Mouse (Mus musculus) B cell, adult (primary cell): ENCODE data around the gene C1qtnf7. TPM values are rescaled to one million over a fixed set of nuclear protein-coding genes. Genes with fewer than 3 reads are reported as not detected.

Source experiments
- total RNA-seq: library from RNA; stranded (reverse); gene quantifications from 4 replicates; pipeline ENCODE4 v1.2.4, GENCODE M21; 2023; ENCODE audit not compliant: inconsistent age

The C1qtnf7 gene
- total RNA-seq = not detected in 4 replicates

GRCm38 (mm10) chr5:43515401-43515976 lies at the start of gene C1qtnf7:
Gene C1qtnf7, plus strand, starts transcription at chr5:43515538.

GRCm38 (mm10) chr5:43661997-43662961 lies 146.9 kb downstream of the C1qtnf7 start, which contains the start of gene Cc2d2a:
Gene Cc2d2a, plus strand, starts transcription at chr5:43662346.

Other genes with a start within 250 kb of the C1qtnf7 start
- not detected in 4 replicates for gene Cc2d2a, start 146.8 kb downstream of the C1qtnf7 start, total RNA-seq